Mouse (Mus musculus) ES-E14 (cell line): ENCODE measurements around the gene Ablim1. TPM values are rescaled to one million over a fixed set of nuclear protein-coding genes. Genes with fewer than 3 reads are reported as not detected.

Experiments used
- DNase-seq: peaks from one replicate; pipeline ENCODE4 v3.0.0-alpha.2; 2013; ENCODE audit warnings: low read depth, low spot score
- H3K27ac ChIP-seq: 2 replicates; pipeline ENCODE4 v1.5.1; 2012; ENCODE audit warnings: low read depth, mild to moderate bottlenecking, low read length, moderate library complexity, mixed read lengths; ENCODE audit not compliant: poor library complexity, insufficient read depth, severe bottlenecking
- H3K36me3 ChIP-seq: 2 replicates; pipeline ENCODE4 v1.6.1; 2012; ENCODE audit warnings: mild to moderate bottlenecking, low read length, moderate library complexity, mixed read lengths; ENCODE audit not compliant: control insufficient read depth, poor library complexity, insufficient read depth, severe bottlenecking
- H3K4me1 ChIP-seq, 2 experiments: fragments of 150-350 bp in 1 of 2; sonication (generic) in 1 of 2; 2 replicates each; pipeline ENCODE4 v1.6.1; 2012; ENCODE audit warnings: low read length in 2 of 2, mild to moderate bottlenecking in 1 of 2, mixed read lengths in 1 of 2; ENCODE audit not compliant: control insufficient read depth in 2 of 2, insufficient read depth in 2 of 2, poor library complexity in 1 of 2
- H3K4me3 ChIP-seq, 2 experiments: fragments of 150-350 bp in 1 of 2; sonication (generic) in 1 of 2; 2 replicates each; pipeline ENCODE4 v1.5.1; 2012; ENCODE audit warnings: low read length in 2 of 2, low read depth in 1 of 2, mild to moderate bottlenecking in 1 of 2, mixed read lengths in 1 of 2; ENCODE audit not compliant: insufficient read depth in 1 of 2, poor library complexity in 1 of 2, severe bottlenecking in 1 of 2
- H3K9ac ChIP-seq: 2 replicates; pipeline ENCODE4 v1.6.1; 2012; ENCODE audit warnings: low read depth, mild to moderate bottlenecking, low read length, mixed read lengths; ENCODE audit not compliant: poor library complexity, insufficient read depth, severe bottlenecking
- H3K9me3 ChIP-seq: fragments of 150-350 bp; sonication (generic); 2 replicates; pipeline ENCODE4 v1.6.1; 2012; ENCODE audit warnings: low read depth, mild to moderate bottlenecking, low read length; ENCODE audit not compliant: control insufficient read depth, insufficient read depth
- CHD2 ChIP-seq: IDR thresholded peaks from 2 replicates; pipeline ENCODE4 v1.6.1; 2014; ENCODE audit warnings: mild to moderate bottlenecking, low read depth, low read length, inconsistent platforms
- HCFC1 ChIP-seq: IDR thresholded peaks from 2 replicates; pipeline ENCODE4 v1.6.1; 2012; ENCODE audit warnings: low read length, inconsistent platforms, borderline replicate concordance; ENCODE audit not compliant: insufficient read depth
- MAFK ChIP-seq: IDR thresholded peaks from 2 replicates; pipeline ENCODE4 v1.6.1; 2014; ENCODE audit warnings: mild to moderate bottlenecking, low read depth, low read length, inconsistent platforms; ENCODE audit not compliant: insufficient read depth
- ZC3H11A ChIP-seq: IDR thresholded peaks from 2 replicates; pipeline ENCODE4 v1.6.1; 2012; ENCODE audit warnings: low read depth, mild to moderate bottlenecking, inconsistent platforms, low read length, borderline replicate concordance
- ZNF384 ChIP-seq: IDR thresholded peaks from 2 replicates; pipeline ENCODE4 v1.6.1; 2012; ENCODE audit warnings: low read depth, low read length, inconsistent platforms
- in situ Hi-C, 2 experiments: fragments of 600-800 bp; cut with MboI; formaldehyde crosslinking; loops; one replicate each; pipeline ENCODE4 v1.15.1; 2025; ENCODE audit warnings: low sequenced_read_pairs in 2 of 2, inconsistent platforms in 1 of 2; ENCODE audit not compliant: unreplicated experiment in 2 of 2
- total RNA-seq: library from RNA; depleted of rRNA; stranded (reverse); fragments of 300-350 nt; gene quantifications from 2 replicates; pipeline ENCODE4 v1.2.3, GENCODE M21; 2012

The Ablim1 gene
- total RNA-seq, 1 experiment = 5.4 TPM

- no peak overlapping the region for H3K9ac ChIP-seq
- TF ChIP-seq CHD2 (no peak), ZC3H11A (no peak), MAFK (no peak), HCFC1 (no peak), ZNF384 (no peak)
- no peaks in the 10 kb centered on the region for H3K36me3 ChIP-seq
- no peak overlapping the region for H3K27ac ChIP-seq
- H3K9me3 ChIP-seq = no peaks in the 10 kb centered on the region
- H3K4me3 ChIP-seq = no peak overlapping the region
- in situ Hi-C loops = no loop called here
- peaks cover 0 to 3% of the 10 kb centered on the region in 2 experiments; a peak in 1 of 4 replicates for H3K4me1 ChIP-seq
- no peak for DNase-seq
Observed at GRCm38 (mm10) chr19:57134654-57135348, 179.9 kb downstream of the Ablim1 start.

- in situ Hi-C loops = no loop called here
- Histone ChIP-seq H3K9me3 (no peaks in the 10 kb centered on the region), H3K4me3 (no peak overlapping the region), H3K36me3 (no peaks in the 10 kb centered on the region), H3K9ac (no peak overlapping the region), H3K27ac (no peak overlapping the region), H3K4me1 (peaks cover 0 to 5% of the 10 kb centered on the region in 2 experiments; a peak in 1 of 4 replicates)
- DNase-seq = no peak
- no peak for TF ChIP-seq ZNF384
- TF ChIP-seq HCFC1 = no peak
- no peak for TF ChIP-seq CHD2
- no peak for TF ChIP-seq ZC3H11A
- no peak for TF ChIP-seq MAFK
Observed at GRCm38 (mm10) chr19:57132916-57133520, 181.7 kb downstream of the Ablim1 start.

DNA sequence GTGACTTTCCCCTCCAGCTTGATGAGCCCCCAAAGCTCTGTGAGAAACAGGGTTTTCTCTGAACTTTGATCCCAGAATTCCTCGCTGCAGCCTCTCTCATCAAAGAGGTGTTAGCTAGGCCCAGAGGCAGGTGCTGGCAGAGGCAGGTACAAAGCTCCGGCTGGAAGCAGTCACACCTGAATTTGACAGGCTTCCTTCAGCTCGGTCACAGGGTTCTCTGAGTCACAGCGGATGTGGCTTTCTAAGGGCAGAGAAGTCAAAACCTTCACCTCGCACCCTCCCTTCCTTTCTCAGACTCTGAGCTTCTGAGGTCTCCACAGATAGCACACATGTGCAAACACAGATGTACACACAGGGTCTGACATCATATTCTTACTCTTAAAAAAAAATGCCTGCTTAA is 182.4 kb downstream of the Ablim1 start:
- no peaks in the 10 kb centered on the region for H3K36me3 ChIP-seq
- no peak overlapping the region for H3K4me3 ChIP-seq
- H3K9me3 ChIP-seq = no peaks in the 10 kb centered on the region
- no peak overlapping the region for H3K27ac ChIP-seq
- no peak for TF ChIP-seq CHD2
- TF ChIP-seq ZC3H11A = no peak
- no peak for TF ChIP-seq HCFC1
- TF ChIP-seq ZNF384 = no peak
- no peak for TF ChIP-seq MAFK
- peaks cover 0 to 5% of the 10 kb centered on the region in 2 experiments; a peak in 1 of 4 replicates for H3K4me1 ChIP-seq
- in situ Hi-C loops = no loop called here
- no peak for DNase-seq
- H3K9ac ChIP-seq = no peak overlapping the region

DNA sequence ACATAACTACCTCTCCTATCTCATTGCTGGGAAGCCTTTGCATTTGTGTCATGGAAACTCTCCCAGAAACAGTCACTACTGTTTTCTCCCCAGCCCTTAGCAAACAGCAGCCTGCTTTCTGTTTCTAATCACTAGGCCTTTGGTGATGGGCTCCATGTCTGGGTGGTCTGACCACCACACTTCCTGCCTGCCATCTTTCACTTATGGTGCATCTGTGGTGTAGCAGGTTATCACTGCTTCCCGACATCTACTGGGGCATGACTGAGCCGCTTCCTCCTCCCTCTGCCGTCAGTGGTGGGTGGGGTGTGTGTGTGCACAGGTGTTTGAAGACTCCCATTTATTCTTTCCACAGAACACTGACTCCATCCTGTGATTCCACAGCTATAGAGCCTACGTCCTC is 183.4 kb downstream of the Ablim1 start:
- Histone ChIP-seq H3K4me3 (no peak overlapping the region), H3K9me3 (no peaks in the 10 kb centered on the region), H3K9ac (no peak overlapping the region), H3K4me1 (peaks cover 0 to 5% of the 10 kb centered on the region in 2 experiments; a peak in 1 of 4 replicates), H3K36me3 (no peaks in the 10 kb centered on the region), H3K27ac (no peak overlapping the region)
- DNase-seq = no peak
- in situ Hi-C loops = no loop called here
- TF ChIP-seq MAFK (no peak), ZNF384 (no peak), HCFC1 (no peak), ZC3H11A (no peak), CHD2 (no peak)
